Mouse (Mus musculus): ENCODE measurements around the gene Sel1l3. TPM values are rescaled to one million over a fixed set of nuclear protein-coding genes. Genes with fewer than 3 reads are reported as not detected.

Sel1l3 gene
- polyA plus RNA-seq (2017; shearing (Covaris generic)): under 1 TPM in 1 of 3 experiments, not detected in 2; 0.13 TPM

- no peak for ATAC-seq
These were observed at the start of gene Sel1l3 for GRCm38 (mm10) chr5:53213711-53214352. Gene Sel1l3, minus strand, starts transcription at chr5:53213927.

GRCm38 (mm10) chr5:53261999-53262398 is 48.3 kb upstream of the Sel1l3 start:
- ATAC-seq: no peak

- no peak for ATAC-seq
These were observed 46.2 kb upstream of the Sel1l3 start for GRCm38 (mm10) chr5:53259894-53260293.

- ATAC-seq: peak; percentile 77
These were observed 44.5 kb upstream of the Sel1l3 start for GRCm38 (mm10) chr5:53258038-53258786.

GRCm38 (mm10) chr5:53254821-53255220 is 41.1 kb upstream of the Sel1l3 start:
- ATAC-seq: no peak

- ATAC-seq: no peak
These were observed 40.4 kb upstream of the Sel1l3 start for GRCm38 (mm10) chr5:53254154-53254553.

GRCm38 (mm10) chr5:53249431-53250061 is 35.8 kb upstream of the Sel1l3 start:
- no peak for ATAC-seq

- ATAC-seq: no peak
These were observed 34.8 kb upstream of the Sel1l3 start for GRCm38 (mm10) chr5:53248499-53248898.

GRCm38 (mm10) chr5:53243933-53244332 is 30.2 kb upstream of the Sel1l3 start:
- no peak for ATAC-seq

GRCm38 (mm10) chr5:53242865-53243499 is 29.3 kb upstream of the Sel1l3 start:
- ATAC-seq: no peak

GRCm38 (mm10) chr5:53241963-53242362 is 28.2 kb upstream of the Sel1l3 start:
- ATAC-seq: no peak

GRCm38 (mm10) chr5:53241109-53241508 is 27.4 kb upstream of the Sel1l3 start:
- ATAC-seq: no peak

GRCm38 (mm10) chr5:53239831-53240440 is 26.2 kb upstream of the Sel1l3 start:
- no peak for ATAC-seq

GRCm38 (mm10) chr5:53239189-53239588 is 25.5 kb upstream of the Sel1l3 start:
- no peak for ATAC-seq

- ATAC-seq: no peak
These were observed 25.0 kb upstream of the Sel1l3 start for GRCm38 (mm10) chr5:53238761-53239160.

GRCm38 (mm10) chr5:53236749-53237148 is 23.0 kb upstream of the Sel1l3 start:
- no peak for ATAC-seq

GRCm38 (mm10) chr5:53236136-53236535 is 22.4 kb upstream of the Sel1l3 start:
- no peak for ATAC-seq

- ATAC-seq: no peak
These were observed 21.8 kb upstream of the Sel1l3 start for GRCm38 (mm10) chr5:53235551-53235950.

GRCm38 (mm10) chr5:53230560-53230959 is 16.8 kb upstream of the Sel1l3 start:
- no peak for ATAC-seq

- ATAC-seq: no peak
These were observed 11.7 kb upstream of the Sel1l3 start for GRCm38 (mm10) chr5:53225434-53225833.

GRCm38 (mm10) chr5:53214801-53215200 is 1.1 kb upstream of the Sel1l3 start:
- no peak for ATAC-seq

- ATAC-seq: no peak
These were observed 635 bp upstream of the Sel1l3 start for GRCm38 (mm10) chr5:53214362-53214761.

All from inflammation-experienced regulatory T-cells, adult 6 months (primary cell).